Mouse (Mus musculus) E14TG2a.4 (cell line): Measurements from ENCODE around the gene Rab31.

Experiments
- CTCF ChIP-seq: conservative IDR thresholded peaks from 2 replicates; pipeline ENCODE4 v1.5.1; 2014; ENCODE audit warnings: low read length
- NANOG ChIP-seq: IDR thresholded peaks from 2 replicates; pipeline ENCODE4 v1.6.1; 2014; ENCODE audit warnings: borderline replicate concordance, low read length, mixed read lengths
- POU5F1 ChIP-seq: IDR thresholded peaks from 2 replicates; pipeline ENCODE4 v1.6.1; 2014; ENCODE audit warnings: low read length, borderline replicate concordance

GRCm38 (mm10) chr17:65743664-65744330 lies 28.8 kb downstream of the Rab31 start:
- no peak for TF ChIP-seq CTCF
- TF ChIP-seq NANOG, result peak; percentile 30; the same call in 1 of the 2 replicates
- no peak for TF ChIP-seq POU5F1
